Mouse (Mus musculus) olfactory bulb, adult 2 months (tissue): Measurements from ENCODE around the gene Ccnd3. TPM values are rescaled to one million over a fixed set of nuclear protein-coding genes. Genes with fewer than 3 reads are reported as not detected.
"Not testable (repeated sequence)": the region's sequence is repeated elsewhere in the genome, so short reads cannot be mapped to it uniquely, and the experiment has no call there.

Source experiments
- H3K27ac ChIP-seq: fragments of 200-500 bp; 2 replicates; pipeline ENCODE4 v1.5.1; 2012; ENCODE audit warnings: low read depth, low read length; ENCODE audit not compliant: insufficient read depth
- H3K4me1 ChIP-seq: fragments of 200-500 bp; 2 replicates; pipeline ENCODE4 v1.6.1; 2012; ENCODE audit warnings: low read length; ENCODE audit not compliant: control insufficient read depth, insufficient read depth
- H3K4me3 ChIP-seq: fragments of 200-500 bp; 2 replicates; pipeline ENCODE4 v1.5.1; 2012; ENCODE audit warnings: mild to moderate bottlenecking, low read depth, low read length, moderate library complexity; ENCODE audit not compliant: insufficient read depth
- CTCF ChIP-seq: fragments of 200-500 bp; IDR thresholded peaks from 2 replicates; pipeline ENCODE4 v1.5.1; 2012; ENCODE audit warnings: low read depth, mild to moderate bottlenecking, low read length, moderate library complexity; ENCODE audit not compliant: insufficient read depth
- POLR2A ChIP-seq: fragments of 200-500 bp; IDR thresholded peaks from 2 replicates; pipeline ENCODE4 v1.6.1; 2012; ENCODE audit warnings: mild to moderate bottlenecking, low read depth, low read length, moderate library complexity; ENCODE audit not compliant: insufficient read depth
- WGBS: fragments of 180-500 bp; shearing (Covaris S2); methylation state at CpG from one replicate; pipeline ENCODE4 v1.1.7; 2018; 5-methylcytosine and 5-hydroxymethylcytosine counted together
- polyA plus RNA-seq: library from polyadenylated mRNA; stranded (reverse); fragments of >200 nt; gene quantifications from 2 replicates; pipeline ENCODE4 v1.2.4, GENCODE M21; 2012; ENCODE audit warnings: low replicate concordance; ENCODE audit not compliant: missing spikeins, insufficient read depth, insufficient read length

Ccnd3 gene
- polyA plus RNA-seq, 1 experiment: 423 TPM

GRCm38 (mm10) chr17:47618556-47619311, 113.9 kb downstream of the Ccnd3 start:
- TF ChIP-seq POLR2A (no peak), CTCF (no peak)
- Histone ChIP-seq H3K4me3 (no peak overlapping the region), H3K4me1 (peaks cover 5% of the 10 kb centered on the region; the same call in 1 of the 2 replicates), H3K27ac (no peak overlapping the region)
- 90% methylated on average over 13 of the region's 13 CpGs for WGBS

- Histone ChIP-seq H3K27ac (no peak overlapping the region), H3K4me3 (no peak overlapping the region), H3K4me1 (peaks cover 5% of the 10 kb centered on the region; the same call in 1 of the 2 replicates)
- TF ChIP-seq CTCF: no peak
- no peak for TF ChIP-seq POLR2A
- WGBS: 93% methylated on average over 14 of the region's 14 CpGs
These were observed 118.2 kb downstream of the Ccnd3 start for GRCm38 (mm10) chr17:47622912-47623554.

GRCm38 (mm10) chr17:47624572-47624971, 119.7 kb downstream of the Ccnd3 start:
- not testable (repeated sequence) for H3K4me3 ChIP-seq, H3K27ac ChIP-seq, H3K4me1 ChIP-seq
- 98% methylated on average over 5 of the region's 5 CpGs for WGBS

GRCm38 (mm10) chr17:47625088-47625487, 120.2 kb downstream of the Ccnd3 start:
- Histone ChIP-seq H3K4me1 (peaks cover 4% of the 10 kb centered on the region), H3K4me3 (no peak overlapping the region), H3K27ac (no peak overlapping the region)
- 94% methylated on average over 2 of the region's 2 CpGs for WGBS
- no peak for TF ChIP-seq POLR2A
- TF ChIP-seq CTCF: no peak

- peaks cover 9% of the 10 kb centered on the region for H3K4me1 ChIP-seq
- H3K4me3 ChIP-seq: no peak overlapping the region
- no peak overlapping the region for H3K27ac ChIP-seq
- 79% methylated on average over 5 of the region's 5 CpGs for WGBS
- TF ChIP-seq CTCF: no peak
- TF ChIP-seq POLR2A: no peak
These were observed 121.2 kb downstream of the Ccnd3 start for GRCm38 (mm10) chr17:47626031-47626430.

- TF ChIP-seq CTCF (no peak), POLR2A (no peak)
- no peak overlapping the region for H3K27ac ChIP-seq
- H3K4me3 ChIP-seq: no peak overlapping the region
- H3K4me1 ChIP-seq: peaks cover 12% of the 10 kb centered on the region
- 79% methylated on average over 2 of the region's 2 CpGs for WGBS
These were observed 122.9 kb downstream of the Ccnd3 start for GRCm38 (mm10) chr17:47627791-47628190.

GRCm38 (mm10) chr17:47628851-47629676, 124.2 kb downstream of the Ccnd3 start:
- under 1% methylated on average over 62 of the region's 63 CpGs for WGBS

GRCm38 (mm10) chr17:47629717-47630677, 125.1 kb downstream of the Ccnd3 start:
- peak overlapping the region; percentile 100 for H3K4me3 ChIP-seq
- no peak for TF ChIP-seq CTCF
- no peak for TF ChIP-seq POLR2A
- under 1% methylated on average over 61 of the region's 61 CpGs for WGBS
- no peak overlapping the region for H3K27ac ChIP-seq
- H3K4me1 ChIP-seq: peaks cover 12% of the 10 kb centered on the region

More at GRCm38 (mm10) chr17:47628851-47629676, 124.2 kb downstream of the Ccnd3 start:
- Histone ChIP-seq H3K4me1 (peaks cover 12% of the 10 kb centered on the region), H3K27ac (peak overlapping the region; percentile 89), H3K4me3 (peak overlapping the region; percentile 100)
- no peak for TF ChIP-seq CTCF
- peak; percentile 41; the same call in 1 of the 2 replicates for TF ChIP-seq POLR2A

GRCm38 (mm10) chr17:47630678-47631065, 125.8 kb downstream of the Ccnd3 start, which contains the start of gene Usp49:
Usp49 (plus strand) TSS chr17:47630690.
- peaks cover 12% of the 10 kb centered on the region for H3K4me1 ChIP-seq
- H3K4me3 ChIP-seq: peak within 1 kb of the TSS; percentile 100
- WGBS: 1% methylated on average over 3 of the region's 3 CpGs
- TF ChIP-seq CTCF (no peak), POLR2A (no peak)
- no peak within 1 kb of the TSS for H3K27ac ChIP-seq
